Mouse (Mus musculus): ENCODE results near the gene Ubiad1. TPM values are rescaled to one million over a fixed set of nuclear protein-coding genes. Genes with fewer than 3 reads are reported as not detected.

Gene Ubiad1
- polyA plus RNA-seq, 1 experiment from 2014 or later: 21.8 TPM

DNA sequence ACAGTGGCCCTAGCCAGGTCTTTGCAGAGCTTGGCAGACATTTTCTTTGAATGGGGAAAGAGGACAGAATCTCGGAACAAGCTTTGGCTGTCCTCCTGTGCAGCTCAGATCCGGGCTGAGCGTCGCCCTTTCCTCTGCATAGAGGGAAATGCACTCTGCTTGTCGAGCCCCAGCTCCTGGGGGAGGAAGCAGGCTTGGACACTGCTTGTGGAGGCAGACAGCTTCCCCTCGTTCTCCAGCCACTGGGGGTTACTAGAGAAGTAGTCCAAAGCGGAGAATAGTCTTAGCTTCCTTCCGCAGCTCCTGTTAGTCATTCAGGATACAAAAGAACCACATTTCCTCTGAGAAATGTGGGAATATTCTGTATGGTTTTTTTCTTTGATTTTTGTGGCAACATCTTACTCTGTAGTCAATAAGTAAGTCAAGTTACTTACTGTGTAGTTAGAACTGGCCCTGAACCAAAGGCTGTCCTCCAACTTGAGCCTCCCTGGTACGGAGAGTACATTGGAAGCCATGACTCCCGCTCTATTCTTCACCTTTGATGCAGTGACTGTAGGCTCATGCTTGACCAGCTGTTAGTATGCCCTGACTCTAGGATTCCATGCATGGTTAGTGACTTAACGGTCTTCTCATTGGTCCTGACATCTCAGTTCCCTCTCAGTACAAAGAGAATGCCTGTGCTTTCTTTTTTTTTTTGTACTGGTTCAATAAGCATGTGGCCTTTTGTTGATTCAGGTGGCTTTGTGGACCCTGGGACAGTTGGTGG, 25.1 kb upstream of the Ubiad1 start:
- Histone ChIP-seq H3K9ac (replicated peaks) (no peak overlapping the region), H3K36me3 (peaks cover 96% of the 10 kb centered on the region), H3K4me3 (replicated peaks) (no peak overlapping the region), H3K4me2 (no peak overlapping the region), H3K27me3 (no peaks in the 10 kb centered on the region), H3K4me1 (replicated peaks) (peaks cover 18% of the 10 kb centered on the region), H3K9me3 (no peaks in the 10 kb centered on the region), H3K27ac (0 out of 2 replicates have a peak overlapping the region, but pooled peaks have one; percentile 35)
- no peak for ATAC-seq (ENCODE audit: insufficient number of reproducible peaks, insufficient read depth, low FRiP score, low TSS enrichment, low read depth)
- 90% methylated on average over 11 of the region's 11 CpGs for WGBS

DNA sequence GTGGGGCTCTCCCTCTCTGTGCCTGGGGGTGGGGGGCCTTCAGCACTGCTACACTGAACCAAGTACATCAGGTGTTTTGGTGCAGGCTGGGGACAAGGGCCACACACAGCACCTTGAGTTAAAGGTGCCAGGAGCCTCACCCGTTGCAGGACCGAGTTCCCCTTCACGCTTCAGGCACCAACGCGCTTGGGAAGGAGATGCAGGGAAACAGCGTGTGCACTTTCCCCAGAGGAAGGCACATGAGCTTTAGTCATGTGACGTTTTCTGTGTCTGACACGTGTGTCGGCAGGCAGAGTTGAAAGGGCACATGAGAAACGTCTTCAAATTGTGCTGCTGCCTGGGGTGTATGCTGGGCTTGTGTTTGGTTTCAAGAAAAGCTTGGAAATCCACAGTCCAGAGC, 23.8 kb upstream of the Ubiad1 start:
- Histone ChIP-seq H3K9me3 (no peaks in the 10 kb centered on the region), H3K27me3 (no peaks in the 10 kb centered on the region), H3K4me1 (replicated peaks) (peaks cover 18% of the 10 kb centered on the region), H3K9ac (replicated peaks) (no peak overlapping the region), H3K36me3 (peaks cover 98% of the 10 kb centered on the region), H3K4me2 (no peak overlapping the region), H3K4me3 (replicated peaks) (no peak overlapping the region), H3K27ac (no peak overlapping the region; the same call in 1 of the 2 replicates)
- no peak for ATAC-seq (ENCODE audit: insufficient number of reproducible peaks, insufficient read depth, low FRiP score, low TSS enrichment, low read depth)
- WGBS: 87% methylated on average over 10 of the region's 10 CpGs

DNA sequence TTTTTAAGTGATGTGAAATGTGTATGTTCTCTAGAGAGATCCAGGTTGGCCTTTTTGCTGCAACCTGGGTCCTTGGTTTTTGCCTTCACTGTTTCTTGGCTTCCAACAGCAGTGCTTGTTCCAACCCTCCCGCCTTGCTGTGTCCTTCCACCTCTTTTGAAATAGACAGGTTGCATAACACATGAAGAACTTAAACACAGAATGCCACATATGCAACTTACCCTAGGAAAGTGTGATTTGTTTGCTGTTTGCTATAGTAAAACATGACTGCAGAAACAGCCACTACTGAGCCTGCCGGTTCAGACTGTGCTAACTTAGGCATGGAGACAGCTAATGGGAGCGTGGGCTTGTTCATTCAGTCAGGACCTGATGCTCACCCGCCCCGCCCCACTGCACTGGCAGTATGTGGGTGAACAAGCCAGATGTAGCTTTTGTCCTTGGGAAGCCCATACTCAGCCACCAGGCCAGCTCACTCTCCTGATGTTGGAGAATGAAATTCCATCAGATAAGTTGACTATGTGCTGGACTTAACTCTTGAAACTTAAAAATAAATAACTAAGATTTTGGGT, 22.0 kb upstream of the Ubiad1 start:
- H3K4me2 ChIP-seq: no peak overlapping the region
- peaks cover 98% of the 10 kb centered on the region for H3K36me3 ChIP-seq
- no peaks in the 10 kb centered on the region for H3K9me3 ChIP-seq
- peaks cover 8% of the 10 kb centered on the region for H3K4me1 ChIP-seq (replicated peaks)
- no peak overlapping the region for H3K27ac ChIP-seq
- no peaks in the 10 kb centered on the region for H3K27me3 ChIP-seq
- 92% methylated on average over 5 of the region's 5 CpGs for WGBS
- no peak for ATAC-seq (ENCODE audit: insufficient number of reproducible peaks, insufficient read depth, low FRiP score, low TSS enrichment, low read depth)
- H3K4me3 ChIP-seq (replicated peaks): no peak overlapping the region
- no peak overlapping the region for H3K9ac ChIP-seq (replicated peaks)

DNA sequence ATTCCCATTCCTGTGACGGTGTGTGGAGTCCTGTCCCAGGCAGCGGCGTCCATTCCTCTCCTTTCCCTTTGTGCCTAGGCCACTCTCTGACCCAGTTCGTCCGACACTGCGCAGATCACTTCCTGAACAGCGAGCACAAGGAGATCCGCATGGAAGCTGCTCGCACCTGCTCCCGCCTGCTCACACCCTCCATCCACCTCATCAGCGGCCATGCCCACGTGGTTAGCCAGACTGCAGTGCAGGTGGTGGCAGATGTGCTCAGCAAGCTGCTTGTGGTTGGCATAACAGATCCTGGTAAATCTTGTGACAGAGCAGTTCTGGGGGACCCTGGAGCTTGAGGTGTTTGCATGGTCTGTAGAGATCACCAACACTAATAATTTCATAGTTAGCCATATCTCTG, 20.3 kb upstream of the Ubiad1 start:
- Histone ChIP-seq H3K4me3 (replicated peaks) (no peak overlapping the region), H3K9me3 (no peaks in the 10 kb centered on the region), H3K27ac (no peak overlapping the region), H3K4me2 (no peak overlapping the region), H3K36me3 (peaks cover 99% of the 10 kb centered on the region), H3K9ac (replicated peaks) (no peak overlapping the region), H3K4me1 (replicated peaks) (no peaks in the 10 kb centered on the region), H3K27me3 (no peaks in the 10 kb centered on the region)
- ATAC-seq (ENCODE audit: insufficient number of reproducible peaks, insufficient read depth, low FRiP score, low TSS enrichment, low read depth): no peak
- 95% methylated on average over 12 of the region's 12 CpGs for WGBS

DNA sequence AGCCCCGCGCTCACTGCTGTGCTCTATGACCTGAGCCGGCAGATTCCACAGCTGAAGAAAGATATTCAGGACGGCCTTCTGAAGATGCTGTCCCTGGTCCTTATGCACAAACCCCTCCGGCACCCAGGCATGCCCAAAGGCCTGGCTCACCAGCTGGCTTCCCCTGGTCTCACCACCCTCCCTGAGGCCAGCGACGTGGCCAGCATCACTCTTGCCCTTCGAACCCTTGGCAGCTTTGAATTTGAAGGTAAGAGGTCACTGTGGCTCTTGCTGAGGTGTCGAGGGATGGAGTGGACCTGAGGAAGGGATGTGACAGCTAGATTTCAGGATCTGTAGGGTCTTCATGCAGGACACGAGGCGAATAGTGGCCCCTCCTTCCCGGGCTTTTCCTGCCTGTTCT, 19.7 kb upstream of the Ubiad1 start:
- Histone ChIP-seq H3K27me3 (no peaks in the 10 kb centered on the region), H3K4me1 (replicated peaks) (no peaks in the 10 kb centered on the region), H3K4me2 (no peak overlapping the region), H3K4me3 (replicated peaks) (no peak overlapping the region), H3K36me3 (peaks cover 99% of the 10 kb centered on the region), H3K9me3 (no peaks in the 10 kb centered on the region), H3K9ac (replicated peaks) (no peak overlapping the region), H3K27ac (no peak overlapping the region)
- 91% methylated on average over 12 of the region's 12 CpGs for WGBS
- ATAC-seq (ENCODE audit: insufficient number of reproducible peaks, insufficient read depth, low FRiP score, low TSS enrichment, low read depth): no peak

DNA sequence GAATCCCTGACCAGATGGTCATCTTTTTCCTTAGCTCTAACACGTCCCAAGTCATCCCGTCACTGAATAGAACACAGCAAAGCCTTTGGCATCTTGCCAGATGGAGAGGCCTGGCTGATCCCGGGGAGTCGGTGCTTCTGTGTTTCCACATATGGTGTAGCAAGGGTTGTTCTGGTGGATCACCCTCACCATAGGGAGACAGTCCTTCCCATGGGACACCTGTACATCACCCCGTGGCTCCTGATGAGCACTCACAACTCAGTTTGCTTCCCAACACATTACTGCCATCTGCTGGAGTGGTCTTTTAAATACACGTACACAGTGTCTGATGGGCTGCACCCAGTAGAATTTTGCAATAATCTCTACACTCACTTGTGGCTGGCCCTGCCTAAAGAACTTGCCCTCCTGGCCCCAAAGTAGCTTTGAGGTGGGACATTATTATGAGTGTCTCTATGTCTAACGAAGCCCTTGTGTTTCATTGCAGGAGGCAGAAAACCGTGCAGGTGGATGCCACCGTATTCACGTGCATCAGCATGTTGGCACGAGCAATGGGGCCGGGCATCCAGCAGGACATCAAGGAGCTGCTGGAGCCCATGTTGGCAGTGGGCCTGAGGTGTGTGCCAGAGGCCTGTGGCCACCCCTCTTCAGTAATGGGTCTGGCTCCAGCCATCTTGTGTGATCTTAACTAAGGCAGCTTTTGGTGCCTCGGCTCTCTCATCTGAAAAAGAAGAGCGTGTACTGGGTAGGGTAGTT, 18.8 kb upstream of the Ubiad1 start:
- H3K27me3 ChIP-seq: no peaks in the 10 kb centered on the region
- no peak for ATAC-seq (ENCODE audit: insufficient number of reproducible peaks, insufficient read depth, low FRiP score, low TSS enrichment, low read depth)
- H3K4me3 ChIP-seq (replicated peaks): no peak overlapping the region
- 85% methylated on average over 14 of the region's 14 CpGs for WGBS
- no peak overlapping the region for H3K27ac ChIP-seq
- no peaks in the 10 kb centered on the region for H3K4me1 ChIP-seq (replicated peaks)
- no peak overlapping the region for H3K9ac ChIP-seq (replicated peaks)
- no peaks in the 10 kb centered on the region for H3K9me3 ChIP-seq
- peaks cover 99% of the 10 kb centered on the region for H3K36me3 ChIP-seq
- no peak overlapping the region for H3K4me2 ChIP-seq

DNA sequence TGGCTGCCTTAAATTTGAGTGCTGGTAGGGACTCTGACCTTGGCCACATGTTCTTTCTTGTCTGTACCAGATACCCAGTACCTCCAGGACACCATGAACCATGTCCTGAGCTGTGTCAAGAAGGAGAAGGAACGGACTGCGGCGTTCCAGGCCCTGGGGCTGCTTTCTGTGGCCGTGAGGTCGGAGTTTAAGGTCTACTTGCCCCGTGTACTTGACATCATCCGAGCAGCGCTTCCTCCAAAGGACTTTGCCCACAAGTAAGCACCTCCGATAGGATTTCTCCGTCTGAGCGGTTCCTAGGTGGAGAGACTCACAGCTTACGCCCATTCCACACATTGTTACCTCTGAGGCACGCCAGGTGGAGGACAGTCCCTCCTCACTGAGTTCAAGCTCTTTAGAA, 18.1 kb upstream of the Ubiad1 start:
- no peaks in the 10 kb centered on the region for H3K4me1 ChIP-seq (replicated peaks)
- no peak for ATAC-seq (ENCODE audit: insufficient number of reproducible peaks, insufficient read depth, low FRiP score, low TSS enrichment, low read depth)
- no peak overlapping the region for H3K4me2 ChIP-seq
- H3K9me3 ChIP-seq: no peaks in the 10 kb centered on the region
- no peak overlapping the region for H3K4me3 ChIP-seq (replicated peaks)
- no peak overlapping the region for H3K27ac ChIP-seq
- H3K9ac ChIP-seq (replicated peaks): no peak overlapping the region
- H3K27me3 ChIP-seq: no peaks in the 10 kb centered on the region
- 95% methylated on average over 13 of the region's 13 CpGs for WGBS
- H3K36me3 ChIP-seq: peaks cover 99% of the 10 kb centered on the region

DNA sequence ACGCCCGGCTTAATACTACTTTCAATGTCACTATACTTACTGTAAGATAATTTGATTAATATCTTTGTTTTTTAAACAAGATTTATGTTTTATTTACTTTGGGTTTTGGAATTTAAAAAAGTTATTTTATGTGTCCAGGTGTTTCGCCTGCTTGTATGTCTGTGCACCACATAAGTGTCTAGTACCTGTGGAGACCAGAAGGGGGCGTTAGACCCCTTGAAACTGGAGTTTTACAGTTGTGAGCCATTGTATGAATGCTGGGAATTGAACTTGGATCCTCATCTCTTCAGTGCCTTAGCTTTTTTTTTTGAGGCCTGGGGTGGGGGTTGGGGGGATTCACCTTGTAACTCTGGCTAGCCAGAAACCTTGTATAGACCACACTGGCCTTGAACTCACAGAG, 17.2 kb upstream of the Ubiad1 start:
- no peak overlapping the region for H3K4me2 ChIP-seq
- no peaks in the 10 kb centered on the region for H3K9me3 ChIP-seq
- H3K27ac ChIP-seq: no peak overlapping the region
- H3K27me3 ChIP-seq: no peaks in the 10 kb centered on the region
- WGBS: 88% methylated on average over 4 of the region's 4 CpGs
- ATAC-seq (ENCODE audit: insufficient number of reproducible peaks, insufficient read depth, low FRiP score, low TSS enrichment, low read depth): no peak
- no peaks in the 10 kb centered on the region for H3K4me1 ChIP-seq (replicated peaks)
- H3K4me3 ChIP-seq (replicated peaks): no peak overlapping the region
- no peak overlapping the region for H3K9ac ChIP-seq (replicated peaks)
- peaks cover 99% of the 10 kb centered on the region for H3K36me3 ChIP-seq

DNA sequence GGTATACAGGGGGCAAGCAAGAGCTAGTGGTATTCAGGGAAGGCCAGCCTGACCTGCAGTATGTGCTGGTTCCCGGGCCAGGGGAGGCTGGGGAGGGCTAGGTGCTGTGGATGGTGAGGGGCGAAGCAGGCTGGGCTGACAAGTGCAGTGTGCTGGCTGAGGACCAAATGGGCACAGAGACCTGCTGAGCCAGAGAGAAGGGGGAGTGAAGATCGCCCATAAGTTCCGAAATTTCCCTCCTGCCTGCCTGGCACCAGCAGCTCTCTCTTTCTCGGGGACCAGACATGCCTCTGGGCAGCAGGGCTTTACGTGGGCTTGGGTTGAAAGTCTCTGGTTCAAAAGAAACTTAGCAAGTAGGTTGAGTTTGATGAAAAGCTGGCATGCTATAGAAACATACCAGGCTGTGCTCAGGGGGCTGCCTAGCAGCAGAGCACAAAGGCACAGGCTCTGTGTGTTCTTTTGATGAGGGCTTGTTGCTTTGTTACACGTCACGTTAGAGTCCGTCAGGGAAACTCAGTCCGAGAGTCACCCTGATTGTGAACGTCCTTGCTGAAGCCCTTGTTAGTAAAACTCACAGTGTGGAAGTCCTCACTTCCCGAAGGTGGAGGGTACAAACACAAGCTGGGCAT, 16.2 kb upstream of the Ubiad1 start:
- H3K9ac ChIP-seq (replicated peaks): no peak overlapping the region
- no peaks in the 10 kb centered on the region for H3K9me3 ChIP-seq
- ATAC-seq (ENCODE audit: insufficient number of reproducible peaks, insufficient read depth, low FRiP score, low TSS enrichment, low read depth): no peak
- WGBS: 91% methylated on average over 12 of the region's 12 CpGs
- H3K4me3 ChIP-seq (replicated peaks): no peak overlapping the region
- peaks cover 99% of the 10 kb centered on the region for H3K36me3 ChIP-seq
- no peak overlapping the region for H3K27ac ChIP-seq
- no peaks in the 10 kb centered on the region for H3K4me1 ChIP-seq (replicated peaks)
- H3K4me2 ChIP-seq: no peak overlapping the region
- no peaks in the 10 kb centered on the region for H3K27me3 ChIP-seq

DNA sequence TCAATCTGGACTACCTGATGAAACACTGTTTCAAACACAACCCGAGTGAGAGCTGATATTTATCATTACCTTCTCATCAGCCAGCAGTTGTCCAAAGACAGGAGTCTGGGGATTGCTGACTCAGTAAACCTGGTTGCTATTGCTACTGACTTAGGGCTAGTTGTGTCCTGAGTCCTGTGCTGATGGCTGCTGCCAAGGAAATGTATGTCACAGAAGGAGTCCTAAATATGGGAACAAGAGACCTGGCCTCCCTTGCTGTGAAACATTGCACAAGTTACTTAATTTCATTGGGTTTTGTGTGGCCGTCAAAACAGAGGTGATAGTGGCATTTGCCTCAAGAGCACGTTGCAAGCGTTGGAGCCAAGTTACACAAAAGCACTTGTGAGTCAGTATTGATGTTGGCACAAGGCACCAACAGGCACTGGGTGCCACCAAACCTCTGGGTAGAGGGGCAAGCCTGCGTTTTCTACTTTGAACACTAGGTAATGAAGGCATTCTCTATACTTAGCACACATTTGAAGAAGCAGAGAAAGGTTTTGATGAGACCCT, 11.0 kb upstream of the Ubiad1 start:
- no peak for ATAC-seq (ENCODE audit: insufficient number of reproducible peaks, insufficient read depth, low FRiP score, low TSS enrichment, low read depth)
- no peak overlapping the region for H3K4me3 ChIP-seq (replicated peaks)
- H3K4me2 ChIP-seq: no peak overlapping the region
- no peaks in the 10 kb centered on the region for H3K4me1 ChIP-seq (replicated peaks)
- no peaks in the 10 kb centered on the region for H3K27me3 ChIP-seq
- 91% methylated on average over 5 of the region's 5 CpGs for WGBS
- no peak overlapping the region for H3K9ac ChIP-seq (replicated peaks)
- no peak overlapping the region for H3K27ac ChIP-seq
- no peaks in the 10 kb centered on the region for H3K9me3 ChIP-seq
- peaks cover 85% of the 10 kb centered on the region for H3K36me3 ChIP-seq

DNA sequence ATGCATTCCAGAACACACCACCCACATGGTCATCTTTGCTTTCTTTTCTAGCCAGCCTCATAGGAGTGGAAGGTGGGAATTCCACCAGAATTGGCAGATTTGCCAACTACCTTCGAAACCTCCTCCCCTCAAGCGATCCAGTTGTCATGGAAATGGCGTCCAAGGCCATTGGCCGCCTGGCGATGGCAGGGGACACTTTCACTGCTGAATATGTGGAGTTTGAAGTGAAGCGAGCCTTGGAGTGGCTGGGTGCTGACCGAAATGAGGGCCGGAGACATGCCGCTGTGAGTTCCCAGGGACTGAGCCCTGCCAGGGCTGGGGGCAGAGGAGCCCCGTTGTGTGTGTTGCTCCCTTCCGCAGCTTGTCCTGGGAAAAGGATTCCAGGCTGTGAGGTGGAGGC, 9.1 kb upstream of the Ubiad1 start:
- Histone ChIP-seq H3K9ac (replicated peaks) (no peak overlapping the region), H3K4me2 (no peak overlapping the region), H3K27ac (no peak overlapping the region), H3K36me3 (peaks cover 67% of the 10 kb centered on the region), H3K27me3 (no peaks in the 10 kb centered on the region), H3K4me3 (replicated peaks) (no peak overlapping the region), H3K9me3 (no peaks in the 10 kb centered on the region), H3K4me1 (replicated peaks) (peaks cover 12% of the 10 kb centered on the region)
- ATAC-seq (ENCODE audit: insufficient number of reproducible peaks, insufficient read depth, low FRiP score, low TSS enrichment, low read depth): no peak
- WGBS: 90% methylated on average over 11 of the region's 11 CpGs

Data from limb, embryonic 12.5 days (tissue).